Mouse (Mus musculus) liver, postnatal 0 days (tissue): ENCODE data around the gene 6430548M08Rik. TPM values are rescaled to one million over a fixed set of nuclear protein-coding genes. Genes with fewer than 3 reads are reported as not detected.

ENCODE experiments used
- ATAC-seq: fragments of 200-750 bp; cut with Nextera tagmentation; 2 replicates; pipeline ENCODE4 v1.8.0; 2017; ENCODE audit warnings: mild to moderate bottlenecking, moderate library complexity
- DNase-seq: peaks from one replicate; pipeline ENCODE4 v3.0.0-alpha.2; 2016
- H3K27ac ChIP-seq: fragments of 300-500 bp; sonication (generic); 2 replicates; pipeline ENCODE4 v1.5.1; 2014; ENCODE audit warnings: antibody characterized with exemption, moderate library complexity, mild to moderate bottlenecking, low read depth
- H3K27me3 ChIP-seq: fragments of 300-500 bp; sonication (generic); 2 replicates; pipeline ENCODE4 v1.6.1; 2014; ENCODE audit warnings: low read length, control low read depth, mixed read lengths; ENCODE audit not compliant: insufficient read depth
- H3K36me3 ChIP-seq: fragments of 300-500 bp; sonication (generic); replicated peaks from 2 replicates; pipeline ENCODE4 v1.6.1; 2014; ENCODE audit warnings: mild to moderate bottlenecking, control low read depth, low read length, moderate library complexity, mixed read lengths; ENCODE audit not compliant: insufficient read depth
- H3K4me1 ChIP-seq: fragments of 300-500 bp; sonication (generic); 2 replicates; pipeline ENCODE4 v1.6.1; 2014; ENCODE audit warnings: antibody characterized with exemption, mild to moderate bottlenecking, control low read depth; ENCODE audit not compliant: insufficient read depth
- H3K4me2 ChIP-seq: fragments of 300-500 bp; sonication (generic); 2 replicates; pipeline ENCODE4 v1.6.1; 2014; ENCODE audit warnings: low read depth, mild to moderate bottlenecking, low read length, moderate library complexity, mixed read lengths
- H3K4me3 ChIP-seq: fragments of 300-500 bp; sonication (generic); 2 replicates; pipeline ENCODE4 v1.5.1; 2014; ENCODE audit warnings: low read depth, low read length
- H3K9ac ChIP-seq: fragments of 300-500 bp; sonication (generic); replicated peaks from 2 replicates; pipeline ENCODE4 v1.6.1; 2014; ENCODE audit warnings: mild to moderate bottlenecking, moderate library complexity
- H3K9me3 ChIP-seq: fragments of 300-500 bp; sonication (generic); 2 replicates; pipeline ENCODE4 v1.6.1; 2016; ENCODE audit warnings: mild to moderate bottlenecking, control low read depth, low read length, mixed read lengths
- CTCF ChIP-seq: sonication (generic); IDR thresholded peaks from 2 replicates; pipeline ENCODE4 v1.5.1; 2016; ENCODE audit warnings: antibody characterized with exemption, low read depth
- EP300 ChIP-seq: IDR thresholded peaks from 2 replicates; pipeline ENCODE4 v1.6.1; 2016; ENCODE audit warnings: antibody characterized with exemption, low read depth, mild to moderate bottlenecking
- WGBS: fragments of 180-500 bp; shearing (Covaris S2); extraction: QIAGEN DNeasy Blood & Tissue Kit; methylation state at CpG from one replicate; pipeline ENCODE4 v1.1.7; 2014; ENCODE audit not compliant: insufficient replicate concordance; 5-methylcytosine and 5-hydroxymethylcytosine counted together
- polyA plus RNA-seq: library from polyadenylated mRNA; unstranded; fragments of >200 nt; fragmentation: Nextera tagmentation; extraction: Ambion mirVana; gene quantifications from 2 replicates; pipeline ENCODE4 v1.2.1, GENCODE M21; 2015

6430548M08Rik gene
- polyA plus RNA-seq, 1 experiment from 2014 or later = 4.9 TPM

GRCm38 (mm10) chr8:120207364-120207763, 93.4 kb downstream of the 6430548M08Rik start:
- DNase-seq = no peak
- 78% methylated on average over 8 of the region's 8 CpGs for WGBS
- ATAC-seq = no peak
- H3K4me1 ChIP-seq = no peaks in the 10 kb centered on the region
- no peak overlapping the region for H3K27ac ChIP-seq
- H3K4me2 ChIP-seq = no peak overlapping the region
- no peaks in the 10 kb centered on the region for H3K27me3 ChIP-seq
- no peak overlapping the region for H3K9ac ChIP-seq
- H3K36me3 ChIP-seq = no peaks in the 10 kb centered on the region
- TF ChIP-seq CTCF = peak; percentile 30
- TF ChIP-seq EP300 = no peak
- H3K4me3 ChIP-seq = no peak overlapping the region
- H3K9me3 ChIP-seq = no peaks in the 10 kb centered on the region

GRCm38 (mm10) chr8:120208113-120208512, 94.2 kb downstream of the 6430548M08Rik start:
- no peak for ATAC-seq
- Histone ChIP-seq H3K4me2 (no peak overlapping the region), H3K9ac (no peak overlapping the region), H3K36me3 (no peaks in the 10 kb centered on the region), H3K9me3 (no peaks in the 10 kb centered on the region), H3K27ac (no peak overlapping the region), H3K4me3 (no peak overlapping the region), H3K27me3 (no peaks in the 10 kb centered on the region), H3K4me1 (no peaks in the 10 kb centered on the region)
- TF ChIP-seq CTCF = no peak
- no peak for TF ChIP-seq EP300
- no peak for DNase-seq
- 57% methylated on average over 11 of the region's 11 CpGs for WGBS

- no peaks in the 10 kb centered on the region for H3K9me3 ChIP-seq
- 14% methylated on average over 4 of the region's 4 CpGs for WGBS
- H3K36me3 ChIP-seq = no peaks in the 10 kb centered on the region
- no peak overlapping the region for H3K4me2 ChIP-seq
- no peak for TF ChIP-seq EP300
- peak; percentile 50 for TF ChIP-seq CTCF
- DNase-seq = no peak
- no peak overlapping the region for H3K4me3 ChIP-seq
- no peak overlapping the region for H3K27ac ChIP-seq
- 0 out of 2 replicates have a peak, but pooled peaks cover 4% of the 10 kb centered on the region for H3K4me1 ChIP-seq
- no peaks in the 10 kb centered on the region for H3K27me3 ChIP-seq
- ATAC-seq = no peak
- H3K9ac ChIP-seq = no peak overlapping the region
Measured at GRCm38 (mm10) chr8:120211345-120211744, 97.4 kb downstream of the 6430548M08Rik start.

DNA sequence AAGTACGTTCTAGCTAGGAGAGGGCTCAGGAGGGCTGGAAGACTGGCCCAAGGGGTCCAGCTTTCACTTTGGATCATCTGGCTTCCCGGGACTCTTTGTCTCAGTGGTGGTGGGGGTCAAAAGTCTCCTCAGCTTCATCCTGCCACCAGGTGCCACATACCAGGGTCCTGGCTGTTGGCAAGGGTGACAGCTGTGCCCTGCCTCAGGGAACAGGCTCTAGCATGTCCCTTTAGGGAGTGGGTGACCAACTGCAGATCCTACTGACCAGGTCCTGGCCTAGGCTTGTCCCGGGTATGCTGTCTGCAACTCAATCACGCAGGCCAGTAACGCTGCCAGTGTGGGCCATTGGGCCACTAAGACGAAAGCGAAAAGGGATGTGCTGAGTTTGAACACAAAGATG, 98.6 kb downstream of the 6430548M08Rik start:
- ATAC-seq (no peak), DNase-seq (no peak)
- no peak overlapping the region for H3K4me3 ChIP-seq
- no peak overlapping the region for H3K4me2 ChIP-seq
- peaks cover 13% of the 10 kb centered on the region for H3K4me1 ChIP-seq
- WGBS = 90% methylated on average over 7 of the region's 7 CpGs
- H3K27ac ChIP-seq = no peak overlapping the region
- H3K27me3 ChIP-seq = no peaks in the 10 kb centered on the region
- H3K9me3 ChIP-seq = no peaks in the 10 kb centered on the region
- H3K9ac ChIP-seq = no peak overlapping the region
- no peak for TF ChIP-seq CTCF
- no peak for TF ChIP-seq EP300
- H3K36me3 ChIP-seq = no peaks in the 10 kb centered on the region

- Histone ChIP-seq H3K9me3 (no peaks in the 10 kb centered on the region), H3K4me2 (no peak overlapping the region), H3K4me1 (peaks cover 15% of the 10 kb centered on the region), H3K9ac (no peak overlapping the region), H3K27ac (no peak overlapping the region), H3K27me3 (no peaks in the 10 kb centered on the region), H3K4me3 (no peak overlapping the region), H3K36me3 (no peaks in the 10 kb centered on the region)
- WGBS = 85% methylated on average over 3 of the region's 3 CpGs
- ATAC-seq = no peak
- TF ChIP-seq EP300 (no peak), CTCF (no peak)
- DNase-seq = no peak
Measured at GRCm38 (mm10) chr8:120213229-120213628, 99.3 kb downstream of the 6430548M08Rik start.

GRCm38 (mm10) chr8:120213939-120214338, 100.0 kb downstream of the 6430548M08Rik start:
- no peaks in the 10 kb centered on the region for H3K27me3 ChIP-seq
- H3K4me3 ChIP-seq = no peak overlapping the region
- H3K4me2 ChIP-seq = no peak overlapping the region
- TF ChIP-seq EP300 = no peak
- TF ChIP-seq CTCF = no peak
- no peak overlapping the region for H3K9ac ChIP-seq
- DNase-seq = peak; percentile 36
- peaks cover 15% of the 10 kb centered on the region for H3K4me1 ChIP-seq
- WGBS = 69% methylated on average over 5 of the region's 5 CpGs
- ATAC-seq = peak; percentile 29; the same call in 1 of the 2 replicates
- H3K36me3 ChIP-seq = no peaks in the 10 kb centered on the region
- no peaks in the 10 kb centered on the region for H3K9me3 ChIP-seq
- H3K27ac ChIP-seq = no peak overlapping the region

Other genes starting within 250 kb of the 6430548M08Rik start
- 44.1 and 46.5 TPM in 2 replicates for gene Usp10, start 203.8 kb upstream of the 6430548M08Rik start, polyA plus RNA-seq
- not detected in 2 replicates for gene Gm20388, start 203.3 kb upstream of the 6430548M08Rik start, polyA plus RNA-seq
- gene Crispld2, start 121.7 kb upstream of the 6430548M08Rik start, polyA plus RNA-seq = 2.1 and 2.5 TPM in 2 replicates
- 9.9 and 10.8 TPM in 2 replicates for gene Zdhhc7, start 12.7 kb upstream of the 6430548M08Rik start, polyA plus RNA-seq
- gene Fam92b, start 63.3 kb downstream of the 6430548M08Rik start, polyA plus RNA-seq = not detected in 2 replicates
- 7.1 and 7.7 TPM in 2 replicates for gene Gse1, start 114.3 kb downstream of the 6430548M08Rik start, polyA plus RNA-seq